In genomic region chr10:9066566-9066965, GRCm38 (mm10) we compare ENCODE assay signal across 18 mouse cellular contexts.
"Had no signal": no experiment of that assay in that cellular context is flagged by ENCODE, and none has a peak within 500 bp of the region (broad histone marks: within the 10 kb centered on the region; RNA-seq: fewer than 3 reads in every experiment).

No protein-coding gene starts in this region.

- H3K9me3 ChIP-seq: liver, embryonic 13.5 days; midbrain, embryonic 13.5 days; stomach, embryonic 15.5 days had no signal

- DNase-seq: kidney, adult 2 months; kidney, postnatal 25 days; layer of hippocampus, adult 9-11 months; liver, embryonic 13.5 days; lung, adult 2 months; lung, postnatal 14 days; retina, postnatal 1 day; right cerebral cortex, postnatal 25 days; spleen, adult 18-20 months; thymus, adult 2 months; thymus, postnatal 14 days; thymus, postnatal 4 days had no signal

- ATAC-seq: midbrain, embryonic 13.5 days had no signal

- H3K4me1 ChIP-seq: liver, embryonic 13.5 days; midbrain, embryonic 13.5 days; stomach, embryonic 15.5 days had no signal

- H3K27me3 ChIP-seq: liver, embryonic 13.5 days; midbrain, embryonic 13.5 days; stomach, embryonic 15.5 days had no signal

- H3K27ac ChIP-seq: kidney, postnatal 0 days; layer of hippocampus, adult 2 months; left cerebral cortex, adult 2 months; liver, embryonic 13.5 days; macrophage; midbrain, embryonic 13.5 days; stomach, embryonic 15.5 days had no signal

- H3K36me3 ChIP-seq: liver, embryonic 13.5 days; midbrain, embryonic 13.5 days; stomach, embryonic 15.5 days had no signal

- H3K9ac ChIP-seq: liver, embryonic 13.5 days; midbrain, embryonic 13.5 days; stomach, embryonic 15.5 days had no signal

- H3K4me3 ChIP-seq: layer of hippocampus, adult 2 months; left cerebral cortex, adult 2 months; liver, embryonic 13.5 days; midbrain, embryonic 13.5 days; stomach, embryonic 15.5 days had no signal

- H3K4me2 ChIP-seq: liver, embryonic 13.5 days; midbrain, embryonic 13.5 days; stomach, embryonic 15.5 days had no signal
